Mouse (Mus musculus) gastrocnemius, postnatal 10 days (tissue): ENCODE data around the gene Rasgrp1. TPM values are rescaled to one million over a fixed set of nuclear protein-coding genes. Genes with fewer than 3 reads are reported as not detected.

ENCODE experiments used
- DNase-seq: peaks from one replicate; pipeline ENCODE4 v3.0.0; 2021; ENCODE audit warnings: mixed read lengths
- long read RNA-seq, 2 experiments: library from polyadenylated mRNA; stranded (forward); transcript quantifications; one replicate each; pipeline ENCODE4 v2.0.0; 2021
- total RNA-seq, 2 experiments: library from RNA; stranded (reverse); gene quantifications; 2 replicates each; pipeline ENCODE4 v1.2.3; 2021

The Rasgrp1 gene
- total RNA-seq = under 1 TPM; 0.54 to 0.86 TPM
- long read RNA-seq, experiment 1 = 0 reads
- long read RNA-seq, experiment 2, partial matches to known transcripts = 1 of 1 reads
- long read RNA-seq, experiment 2, other reads (novel, unspliced or antisense) = 0 of 1 reads

- DNase-seq = peak; percentile 22
These were observed at the start of gene Rasgrp1 for GRCm38 (mm10) chr2:117342547-117343239. Gene Rasgrp1, minus strand, starts transcription at chr2:117343001.

GRCm38 (mm10) chr2:117389925-117390892, 47.4 kb upstream of the Rasgrp1 start:
- peak; percentile 12 for DNase-seq

- no peak for DNase-seq
These were observed 46.7 kb upstream of the Rasgrp1 start for GRCm38 (mm10) chr2:117389460-117389859.

DNA sequence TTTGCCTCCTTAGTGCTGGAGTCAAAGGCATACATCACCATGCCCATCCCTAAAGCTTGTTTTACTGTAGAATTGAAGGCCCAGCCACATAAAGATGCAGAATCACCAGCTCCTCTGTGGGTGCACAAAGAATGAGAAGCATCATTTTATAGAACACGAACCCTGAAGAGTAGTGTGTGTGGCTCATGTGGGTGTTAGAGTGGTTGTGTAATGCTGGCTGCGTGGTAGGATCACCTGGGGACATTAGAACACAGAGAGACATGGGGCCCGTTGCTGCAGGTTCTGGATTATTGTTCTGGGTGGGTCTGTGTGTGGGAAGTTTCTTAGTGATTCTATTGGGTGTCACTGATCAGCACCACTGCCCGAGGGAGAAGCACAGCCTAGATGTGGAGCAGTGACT, 45.3 kb upstream of the Rasgrp1 start:
- no peak for DNase-seq

DNA sequence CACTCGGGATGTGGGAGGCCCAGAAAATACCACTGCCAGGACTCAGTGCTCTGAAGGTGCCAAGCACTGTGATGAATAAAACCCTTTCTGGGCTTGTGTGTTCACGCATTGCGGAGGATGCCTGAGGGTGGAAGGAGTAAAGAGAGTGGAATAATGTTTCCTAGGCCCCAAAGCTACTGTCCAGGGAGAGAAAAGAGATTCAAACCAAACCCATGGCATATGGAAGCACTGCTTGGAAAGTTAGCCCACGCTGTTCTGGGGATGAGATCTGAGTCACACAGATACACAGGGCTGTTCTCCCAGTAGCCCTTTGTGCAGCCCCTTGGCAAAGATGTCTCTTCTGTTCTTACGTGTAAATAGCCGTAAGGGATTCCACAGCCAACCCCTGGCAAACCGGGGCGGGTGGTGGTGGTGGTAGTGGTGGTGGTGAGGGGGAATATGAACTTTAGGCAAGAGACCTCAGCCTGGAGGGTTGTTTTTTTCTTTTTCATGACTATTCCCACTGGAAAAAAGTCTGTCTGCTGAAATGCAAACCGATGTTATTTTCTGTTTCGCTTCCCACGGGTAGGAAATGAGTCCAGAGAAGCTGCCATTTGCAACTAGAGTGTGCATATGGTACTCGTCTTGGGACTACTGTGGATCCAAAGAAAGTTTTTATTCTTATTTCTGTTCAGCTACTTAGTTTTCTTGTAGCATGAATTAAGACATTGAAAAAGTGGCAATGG, 44.3 kb upstream of the Rasgrp1 start:
- DNase-seq = no peak

DNA sequence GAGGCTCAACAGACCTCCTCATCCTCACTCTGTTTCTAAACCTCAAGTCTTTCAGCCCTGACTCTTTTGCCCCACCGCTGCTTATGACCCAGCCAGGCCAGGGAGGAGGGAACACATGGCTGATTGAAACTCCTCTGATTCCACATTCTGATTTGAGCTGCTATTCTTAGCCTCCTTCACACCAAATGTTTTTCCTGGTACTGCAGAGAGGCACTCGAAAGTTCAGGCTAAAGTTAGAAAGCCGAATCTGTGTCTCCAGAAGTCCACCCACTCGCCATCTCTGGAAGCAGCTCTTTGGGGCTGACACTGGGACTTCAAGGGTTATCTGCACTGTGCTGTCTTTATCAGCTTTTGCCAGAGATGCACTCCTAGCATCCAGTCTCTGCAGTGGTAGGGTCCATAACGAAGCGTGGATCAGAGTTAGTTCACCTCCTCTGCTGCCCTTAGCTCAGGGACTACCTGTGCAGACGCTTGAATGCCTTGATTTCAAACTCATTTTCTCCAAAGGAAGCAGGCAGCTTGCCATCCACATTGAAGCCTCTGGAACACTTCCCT, 43.3 kb upstream of the Rasgrp1 start:
- DNase-seq = no peak

DNA sequence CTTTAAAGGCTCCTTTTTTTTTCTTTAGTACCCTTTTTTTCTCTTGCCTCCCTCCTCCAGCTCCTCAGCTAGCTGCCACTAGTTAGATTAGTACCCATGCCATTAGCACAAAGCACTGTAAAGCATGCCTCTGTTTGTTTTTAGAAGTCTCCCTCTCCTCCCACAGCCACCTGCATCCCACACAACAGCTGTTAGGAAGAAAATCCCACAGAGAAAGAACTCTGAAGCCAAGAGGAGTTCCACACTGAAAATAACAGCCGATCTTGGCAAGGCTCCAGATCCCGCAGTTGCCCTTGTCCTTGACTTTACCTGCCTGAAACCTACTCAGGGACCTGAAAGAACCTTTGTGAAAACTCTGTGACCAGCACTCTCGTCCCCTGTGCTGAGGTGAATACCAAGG, 38.5 kb upstream of the Rasgrp1 start:
- no peak for DNase-seq

DNA sequence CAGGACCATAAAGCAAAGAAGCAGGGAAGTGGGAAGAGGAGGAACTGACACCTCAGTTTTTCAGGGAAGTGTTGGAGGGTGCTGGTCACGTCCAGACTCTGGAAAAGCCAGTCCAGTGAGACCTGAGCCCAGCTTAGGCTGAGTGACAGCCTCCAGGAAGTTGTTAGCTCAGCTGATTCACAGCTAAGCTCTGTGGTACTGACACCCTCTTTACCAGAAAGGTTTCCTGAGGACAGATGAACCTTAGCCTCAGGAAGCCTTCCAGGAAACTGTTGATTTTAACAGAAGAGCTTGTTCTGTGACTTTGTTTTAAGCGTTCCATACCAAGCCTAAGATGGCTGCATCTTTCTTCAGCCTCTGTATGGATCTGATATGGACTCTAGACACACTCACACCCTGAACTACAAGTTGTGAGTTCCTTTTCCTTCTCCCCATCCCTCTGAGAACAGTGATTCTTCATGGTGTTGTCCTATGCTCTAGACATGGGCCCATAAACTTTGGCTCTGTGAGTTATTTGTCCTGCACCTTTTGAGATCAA, 31.6 kb upstream of the Rasgrp1 start:
- DNase-seq = no peak

GRCm38 (mm10) chr2:117371706-117372105, 28.9 kb upstream of the Rasgrp1 start:
- no peak for DNase-seq

DNA sequence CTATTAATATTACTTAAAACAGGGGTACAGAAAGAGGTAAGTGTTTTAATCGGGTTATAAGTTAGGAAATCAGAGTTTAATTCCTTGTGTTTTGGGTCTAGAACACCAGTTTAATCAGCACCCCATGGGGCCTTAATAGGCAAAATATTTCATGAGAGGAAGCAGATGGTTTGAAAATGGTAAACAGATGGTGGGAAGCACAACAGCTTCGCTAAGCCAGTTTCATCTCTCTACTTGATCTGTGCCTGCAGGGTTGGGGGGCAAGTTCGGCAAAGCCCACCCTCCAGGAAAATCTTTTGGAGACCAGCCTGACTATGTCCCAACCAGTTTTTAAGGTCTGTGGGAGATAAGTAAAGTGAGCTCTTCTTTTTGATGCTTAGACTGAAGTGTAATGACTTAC, 23.7 kb upstream of the Rasgrp1 start:
- DNase-seq = no peak

DNA sequence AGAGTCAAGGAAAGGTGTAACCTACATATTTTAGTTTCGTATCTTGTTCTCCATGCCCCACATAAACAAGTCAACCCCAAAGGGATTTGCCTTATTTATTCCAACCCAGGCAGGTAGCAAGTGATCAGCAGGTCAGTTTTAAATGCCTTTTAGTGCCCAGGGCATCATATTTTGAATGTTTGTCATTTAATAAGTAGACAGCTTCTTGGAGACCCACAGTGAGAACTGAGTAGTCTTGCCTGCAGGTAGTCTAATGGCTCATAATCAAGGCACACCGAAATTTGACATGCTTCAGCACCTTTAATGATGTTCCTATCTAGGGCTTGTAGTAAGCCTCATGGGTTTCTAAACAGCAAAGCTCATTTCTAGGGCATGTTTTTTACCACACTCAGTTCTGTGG, 21.3 kb upstream of the Rasgrp1 start:
- DNase-seq = no peak

DNA sequence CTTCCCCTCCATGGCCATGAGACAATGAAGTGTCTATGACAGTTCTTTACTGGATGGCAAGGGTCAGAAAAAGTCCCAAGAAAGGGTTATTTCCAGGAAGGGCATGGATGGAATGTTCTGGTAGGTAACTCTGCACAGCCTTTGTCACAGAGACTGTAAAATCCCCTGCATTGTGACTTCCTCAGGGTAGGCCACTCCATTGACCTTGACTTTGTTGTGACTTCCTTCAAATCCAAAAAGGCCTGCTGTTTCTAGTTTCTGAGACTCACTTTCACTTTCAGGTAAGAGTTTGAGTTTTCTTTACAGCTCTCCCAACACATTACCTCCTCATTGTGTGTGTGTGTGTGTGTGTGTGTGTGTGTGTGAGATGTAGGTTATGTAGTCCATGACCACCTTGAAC, 15.1 kb upstream of the Rasgrp1 start:
- no peak for DNase-seq

DNA sequence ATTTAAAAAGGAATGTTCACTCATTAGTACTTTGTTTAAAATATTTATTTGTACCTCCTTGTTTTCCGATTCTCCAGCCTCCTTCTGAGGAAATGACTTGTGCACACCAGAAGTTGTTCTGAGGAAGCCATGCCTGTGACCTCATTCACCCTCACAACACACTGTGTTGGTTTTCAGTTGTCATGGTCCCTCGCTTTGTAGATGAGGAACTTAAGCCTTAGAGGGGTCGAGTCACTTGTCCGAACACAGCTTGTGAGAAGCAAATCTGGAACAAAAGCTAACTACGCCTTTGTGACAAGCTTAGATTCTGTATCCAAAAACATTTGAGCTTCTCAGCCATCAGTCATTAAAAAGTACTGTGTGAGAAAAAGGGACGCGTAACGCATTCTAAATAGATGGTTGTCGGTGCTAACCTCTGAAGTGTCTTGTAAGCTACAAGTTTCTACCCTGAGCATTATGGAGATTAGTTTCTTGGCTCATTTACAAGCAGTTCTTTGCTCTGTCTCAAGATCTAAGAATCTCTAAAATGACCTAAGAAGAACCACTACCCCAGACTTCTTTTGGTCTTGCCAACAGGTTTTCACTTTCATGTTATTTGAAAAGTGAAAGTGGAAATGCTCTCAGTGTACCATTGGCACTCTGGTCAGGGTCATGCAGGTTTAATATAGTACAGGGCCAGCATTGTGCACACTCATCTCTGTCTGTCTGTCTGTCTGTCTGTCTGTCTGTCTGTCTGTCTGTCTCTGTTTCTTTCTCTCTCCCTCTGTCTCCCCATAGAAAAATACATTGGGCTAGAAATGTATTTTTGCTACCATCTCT, 9.7 kb upstream of the Rasgrp1 start:
- no peak for DNase-seq

DNA sequence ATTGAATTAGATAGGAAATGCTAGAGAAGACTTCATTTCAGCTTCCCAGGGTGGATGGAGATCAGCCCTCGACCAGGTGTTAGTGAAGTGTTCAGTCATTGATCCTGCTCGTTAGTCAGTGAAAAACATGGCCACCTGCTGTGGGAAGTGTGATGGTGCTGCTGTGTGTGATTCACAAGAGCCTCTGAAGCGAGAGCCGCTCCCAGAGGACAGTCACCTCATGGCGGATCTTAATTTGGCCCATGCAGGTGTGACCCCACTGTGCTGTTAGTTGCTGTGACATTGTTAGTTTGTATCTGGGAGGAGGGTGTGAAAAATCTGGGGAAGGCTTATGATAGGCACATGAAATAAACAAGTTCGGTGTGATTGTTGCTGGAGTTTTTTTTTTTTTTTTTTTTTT, 7.3 kb upstream of the Rasgrp1 start:
- DNase-seq = no peak

- DNase-seq = no peak
These were observed 431 bp upstream of the Rasgrp1 start for GRCm38 (mm10) chr2:117343240-117343624.

DNA sequence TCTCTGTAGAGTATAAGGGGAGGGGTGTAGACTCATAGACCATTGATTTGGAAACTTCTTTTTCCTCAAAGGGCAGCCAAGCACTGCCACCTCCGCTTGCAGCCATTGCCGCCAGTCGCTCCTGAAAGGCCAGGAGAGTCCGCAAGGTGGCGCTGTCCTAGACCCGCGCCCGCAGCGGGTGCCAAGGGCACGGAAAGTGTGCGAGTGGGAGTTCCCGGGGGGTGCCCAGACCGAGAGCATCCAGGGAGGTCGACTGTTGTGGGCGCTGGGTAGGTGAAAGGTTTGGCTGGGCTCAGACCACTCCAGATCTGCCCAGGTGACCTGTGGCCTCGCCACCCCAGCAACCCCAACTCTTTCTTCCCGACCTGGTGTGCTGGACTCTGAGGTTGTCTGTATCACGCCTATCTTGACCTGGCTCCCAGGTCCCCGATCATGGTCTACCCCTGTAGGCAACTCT, 683 bp downstream of the Rasgrp1 start:
- peak; percentile 70 for DNase-seq

GRCm38 (mm10) chr2:117338501-117338900, 4.3 kb downstream of the Rasgrp1 start:
- DNase-seq = no peak

DNA sequence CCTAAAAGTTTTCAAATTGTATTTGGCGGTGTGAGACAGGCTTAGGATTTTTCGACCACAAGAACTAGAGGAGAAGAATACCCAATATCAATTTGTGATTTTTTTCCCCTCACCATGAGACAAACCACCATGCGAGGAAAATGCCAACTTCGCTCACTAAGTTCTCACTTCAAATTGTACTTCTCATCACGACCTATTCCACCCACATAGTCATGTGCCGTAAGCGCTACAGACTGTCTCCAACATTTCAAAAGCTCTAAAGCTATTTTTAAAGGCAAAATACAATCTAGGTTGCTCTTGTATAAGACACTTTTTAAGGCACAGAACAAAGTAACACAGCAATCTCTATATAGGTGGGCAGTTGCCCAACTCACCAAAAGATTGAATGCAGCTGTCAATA, 4.9 kb downstream of the Rasgrp1 start:
- no peak for DNase-seq

- no peak for DNase-seq
These were observed 5.7 kb downstream of the Rasgrp1 start for GRCm38 (mm10) chr2:117336946-117337665.

DNA sequence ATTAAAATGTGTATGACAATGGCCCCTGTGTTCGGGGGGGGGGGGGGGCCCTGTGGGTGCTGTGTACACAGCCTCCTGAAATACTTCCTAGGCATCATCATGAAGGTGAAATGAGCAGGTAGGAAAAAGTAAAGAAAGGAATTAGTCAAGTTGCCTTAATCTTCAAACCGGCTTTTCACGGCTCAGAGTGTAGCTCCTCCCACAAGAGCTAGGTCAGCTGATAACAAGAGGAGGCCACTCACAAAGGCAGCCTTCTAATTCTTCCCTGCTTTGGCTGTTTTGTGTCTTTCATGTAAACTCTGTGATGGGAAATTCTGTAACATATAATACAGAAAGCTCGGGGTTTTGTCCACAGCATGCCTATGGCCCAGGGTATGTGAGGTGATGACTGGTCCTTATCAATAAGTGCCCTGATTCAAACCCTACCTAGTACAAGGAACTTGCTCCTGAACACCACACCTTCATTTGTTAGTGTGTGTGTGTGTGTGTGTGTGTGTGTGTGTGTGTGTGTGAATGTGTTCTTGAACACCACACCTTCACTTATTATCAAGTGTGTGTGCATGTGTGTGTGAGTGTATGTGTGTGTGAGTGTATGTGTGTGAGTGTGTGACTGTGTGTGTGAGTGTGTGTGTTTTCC, 7.1 kb downstream of the Rasgrp1 start:
- DNase-seq = no peak
